Mouse (Mus musculus) forebrain, embryonic 13.5 days (tissue): ENCODE results near the gene Hs1bp3. TPM values are rescaled to one million over a fixed set of nuclear protein-coding genes. Genes with fewer than 3 reads are reported as not detected.

Experiments
- ATAC-seq: fragments of 200-750 bp; cut with Nextera tagmentation; 2 replicates; pipeline ENCODE4 v1.8.0; 2017
- H3K27ac ChIP-seq: fragments of 300-500 bp; sonication (generic); 2 replicates; pipeline ENCODE4 v1.5.1; 2015; ENCODE audit warnings: inconsistent platforms, mild to moderate bottlenecking, moderate library complexity
- H3K27me3 ChIP-seq: fragments of 300-500 bp; sonication (generic); 2 replicates; pipeline ENCODE4 v1.6.1; 2015; ENCODE audit warnings: mild to moderate bottlenecking, inconsistent platforms
- H3K36me3 ChIP-seq: fragments of 300-500 bp; sonication (generic); 2 replicates; pipeline ENCODE4 v1.6.1; 2015; ENCODE audit warnings: mild to moderate bottlenecking, inconsistent platforms; ENCODE audit not compliant: poor library complexity, severe bottlenecking
- H3K4me1 ChIP-seq: fragments of 300-500 bp; sonication (generic); 2 replicates; pipeline ENCODE4 v1.6.1; 2015; ENCODE audit warnings: inconsistent platforms
- H3K4me2 ChIP-seq: fragments of 300-500 bp; sonication (generic); 2 replicates; pipeline ENCODE4 v1.6.1; 2015; ENCODE audit warnings: inconsistent platforms, mild to moderate bottlenecking, moderate library complexity
- H3K4me3 ChIP-seq: fragments of 300-500 bp; sonication (generic); 2 replicates; pipeline ENCODE4 v1.5.1; 2015; ENCODE audit warnings: mild to moderate bottlenecking, inconsistent platforms
- H3K9ac ChIP-seq: fragments of 300-500 bp; sonication (generic); 2 replicates; pipeline ENCODE4 v1.6.1; 2015; ENCODE audit warnings: mild to moderate bottlenecking, inconsistent platforms
- H3K9me3 ChIP-seq: fragments of 300-500 bp; sonication (generic); replicated peaks from 2 replicates; pipeline ENCODE4 v1.6.1; 2016; ENCODE audit warnings: inconsistent platforms
- WGBS: fragments of 180-500 bp; shearing (Covaris S2); methylation state at CpG from one replicate; pipeline ENCODE4 v1.1.7; 2015; 5-methylcytosine and 5-hydroxymethylcytosine counted together
- polyA plus RNA-seq: library from polyadenylated mRNA; unstranded; fragments of >200 nt; fragmentation: Nextera tagmentation; extraction: Ambion mirVana; gene quantifications from 2 replicates; pipeline ENCODE4 v1.2.1, GENCODE M21; 2015

The Hs1bp3 gene
- polyA plus RNA-seq, 1 experiment from 2014 or later, result 8.9 TPM

DNA sequence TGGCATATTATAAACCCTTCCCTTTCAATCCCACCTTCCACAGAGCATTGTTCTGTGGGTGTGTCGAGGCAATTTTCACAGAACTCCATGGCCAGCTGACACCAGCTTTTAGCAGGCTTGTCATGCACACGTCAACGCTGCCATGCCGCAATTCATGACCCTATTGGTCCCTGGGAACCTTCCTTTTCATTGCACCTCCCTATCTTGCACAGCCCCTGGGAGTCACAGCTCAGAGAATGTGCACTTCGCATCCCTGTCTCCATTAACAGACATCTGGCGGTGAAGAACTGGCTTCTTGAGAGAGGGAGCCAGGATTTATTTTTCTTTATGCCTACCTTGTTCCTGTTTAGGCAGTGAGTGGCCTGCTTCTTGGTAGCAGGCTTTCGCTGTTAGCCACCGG lies 25.7 kb downstream of the Hs1bp3 start:
- 63% methylated on average over 8 of the region's 8 CpGs for WGBS
- peak; percentile 14; the same call in 1 of the 2 replicates for ATAC-seq
- Histone ChIP-seq H3K27me3 (no peaks in the 10 kb centered on the region), H3K9me3 (no peaks in the 10 kb centered on the region), H3K4me3 (no peak overlapping the region), H3K9ac (no peak overlapping the region), H3K4me1 (peaks cover 24% of the 10 kb centered on the region), H3K4me2 (no peak overlapping the region), H3K36me3 (peaks cover 41% of the 10 kb centered on the region), H3K27ac (no peak overlapping the region)

DNA sequence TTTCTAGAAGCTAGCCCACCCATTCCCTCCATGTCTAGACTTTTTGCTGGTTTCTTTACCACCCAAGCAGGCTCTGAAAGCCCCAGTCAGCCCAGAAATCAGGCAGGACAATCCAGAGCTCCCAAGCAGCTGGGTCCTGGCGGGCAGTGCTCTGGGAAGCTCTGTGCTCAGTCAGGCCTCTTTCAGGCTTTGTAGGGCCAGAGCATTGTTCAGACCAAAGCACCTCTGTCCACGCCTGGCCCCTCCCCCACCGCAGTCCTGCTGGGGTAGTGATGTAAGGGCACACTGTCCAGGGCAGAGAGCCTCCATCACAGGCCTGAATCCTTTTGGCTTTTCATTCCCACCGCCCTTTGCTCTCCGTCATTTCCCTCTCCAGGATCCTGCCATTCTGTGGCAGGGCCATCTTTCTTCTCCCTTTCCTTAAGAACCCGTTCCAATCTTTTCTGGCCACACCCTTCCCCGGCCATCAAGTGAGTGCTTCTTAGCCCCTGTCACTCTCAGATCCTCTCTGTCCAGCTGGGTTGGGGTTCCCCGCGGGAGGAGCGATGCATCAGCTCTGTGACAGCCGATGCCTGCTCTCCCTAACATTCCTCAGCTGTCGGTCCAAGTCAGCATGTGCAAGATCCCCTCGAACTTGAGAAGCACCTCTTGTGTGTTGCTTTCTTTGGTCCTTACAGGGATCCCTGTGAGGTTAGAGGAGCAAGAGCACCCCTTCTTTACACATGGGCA lies 26.5 kb downstream of the Hs1bp3 start:
- WGBS, result 24% methylated on average over 13 of the region's 13 CpGs
- ATAC-seq, result no peak

DNA sequence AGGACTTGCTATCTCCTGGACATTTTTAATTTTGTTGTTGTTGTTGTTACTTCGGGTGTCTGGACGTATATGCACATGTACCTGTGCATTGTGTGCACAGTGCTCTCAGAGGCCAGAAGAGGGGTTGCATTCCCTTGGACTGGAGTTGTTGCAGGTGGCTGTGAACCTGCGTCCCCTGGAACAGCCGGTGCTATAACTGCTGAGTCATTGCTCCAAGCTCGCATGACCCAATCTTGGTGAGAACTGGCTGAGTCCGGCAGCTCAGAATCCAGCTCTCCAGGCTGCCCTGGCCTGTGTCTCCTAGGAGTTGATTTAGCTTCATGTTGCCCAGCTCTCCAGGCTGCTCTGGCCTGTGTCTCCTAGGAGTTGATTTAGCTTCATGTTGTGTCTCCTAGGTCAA lies 27.8 kb downstream of the Hs1bp3 start:
- Histone ChIP-seq H3K9me3 (no peaks in the 10 kb centered on the region), H3K9ac (no peak overlapping the region), H3K36me3 (peaks cover 35% of the 10 kb centered on the region), H3K4me2 (no peak overlapping the region), H3K27me3 (no peaks in the 10 kb centered on the region), H3K4me1 (peaks cover 24% of the 10 kb centered on the region), H3K27ac (no peak overlapping the region), H3K4me3 (no peak overlapping the region)
- no peak; the same call in 1 of the 2 replicates for ATAC-seq
- WGBS, result 97% methylated on average over 6 of the region's 6 CpGs

More for the DNA sequence above, 26.5 kb downstream of the Hs1bp3 start:
- H3K27me3 ChIP-seq, result no peaks in the 10 kb centered on the region
- no peaks in the 10 kb centered on the region for H3K9me3 ChIP-seq
- H3K27ac ChIP-seq, result no peak overlapping the region
- no peak overlapping the region for H3K4me3 ChIP-seq
- H3K4me1 ChIP-seq, result peaks cover 24% of the 10 kb centered on the region
- no peak overlapping the region for H3K4me2 ChIP-seq
- peaks cover 41% of the 10 kb centered on the region for H3K36me3 ChIP-seq
- no peak overlapping the region for H3K9ac ChIP-seq

DNA sequence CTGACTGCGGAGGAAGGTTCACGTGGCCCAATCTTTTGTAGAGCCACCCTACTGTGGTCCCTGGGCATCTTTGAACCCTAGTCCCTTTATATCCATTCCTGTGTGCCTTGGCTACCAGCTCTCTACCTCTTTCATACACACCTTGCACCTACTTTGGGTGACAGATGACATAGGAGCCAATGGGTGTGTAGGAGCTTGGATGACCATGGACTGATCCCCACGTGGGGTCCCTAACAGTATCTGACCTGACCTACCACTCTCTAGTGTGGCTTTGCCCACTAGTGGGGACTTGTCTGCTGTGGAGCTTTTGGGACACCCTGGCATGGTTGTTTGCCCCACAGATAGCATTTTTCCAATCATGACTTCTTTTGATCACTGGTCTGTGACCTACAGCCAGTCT lies 30.1 kb downstream of the Hs1bp3 start:
- no peak overlapping the region for H3K27ac ChIP-seq
- no peaks in the 10 kb centered on the region for H3K9me3 ChIP-seq
- ATAC-seq, result no peak
- no peak overlapping the region for H3K4me2 ChIP-seq
- peaks cover 15% of the 10 kb centered on the region for H3K36me3 ChIP-seq
- no peak overlapping the region for H3K9ac ChIP-seq
- H3K27me3 ChIP-seq, result no peaks in the 10 kb centered on the region
- no peak overlapping the region for H3K4me3 ChIP-seq
- 98% methylated on average over 3 of the region's 3 CpGs for WGBS
- H3K4me1 ChIP-seq, result peaks cover 21% of the 10 kb centered on the region

DNA sequence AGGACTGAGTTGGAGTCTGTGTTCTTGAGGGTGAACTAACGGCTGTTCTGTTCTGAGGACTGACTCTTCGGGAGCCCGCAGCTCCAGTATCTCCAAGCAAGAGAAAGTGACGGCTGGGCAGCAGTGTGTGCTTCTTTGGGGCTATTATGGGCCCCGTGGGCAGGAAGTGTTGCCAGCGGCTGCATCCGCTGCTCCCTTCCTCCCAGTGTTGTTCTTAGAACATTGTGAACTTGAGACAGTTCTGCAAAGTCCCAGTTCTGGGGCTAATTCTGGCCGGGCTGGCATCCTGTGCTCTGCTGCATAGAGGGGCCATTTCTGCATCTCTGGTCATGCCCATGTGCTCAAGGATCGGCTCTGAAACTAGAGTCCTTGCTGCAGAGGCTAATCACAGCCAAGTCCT lies 31.7 kb downstream of the Hs1bp3 start:
- peaks cover 13% of the 10 kb centered on the region for H3K4me1 ChIP-seq
- ATAC-seq, result no peak
- H3K27me3 ChIP-seq, result no peaks in the 10 kb centered on the region
- H3K9me3 ChIP-seq, result no peaks in the 10 kb centered on the region
- 79% methylated on average over 9 of the region's 9 CpGs for WGBS
- no peak overlapping the region for H3K27ac ChIP-seq
- H3K9ac ChIP-seq, result no peak overlapping the region
- H3K36me3 ChIP-seq, result peaks cover 11% of the 10 kb centered on the region
- H3K4me2 ChIP-seq, result no peak overlapping the region
- H3K4me3 ChIP-seq, result no peak overlapping the region

DNA sequence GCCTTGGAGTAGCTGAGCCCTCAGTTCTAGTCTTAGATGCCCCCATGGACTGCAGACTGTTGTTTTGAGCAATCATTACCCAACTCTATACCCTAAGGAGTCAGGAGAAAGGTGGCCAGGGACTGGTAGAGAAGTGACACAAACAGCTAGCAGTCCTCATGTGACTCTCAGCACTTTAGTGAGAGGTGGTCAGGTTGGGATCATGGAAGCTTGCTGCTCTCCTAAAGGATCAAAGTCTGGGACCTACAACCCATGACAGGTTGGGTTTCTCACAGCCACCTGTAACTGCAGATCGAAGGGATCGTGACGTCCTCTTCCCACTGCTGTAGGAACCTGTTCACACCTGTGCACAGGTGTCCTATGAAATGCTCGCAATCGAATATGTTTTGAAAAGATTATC lies 32.3 kb downstream of the Hs1bp3 start:
- no peak for ATAC-seq
- Histone ChIP-seq H3K9ac (no peak overlapping the region), H3K36me3 (peaks cover 11% of the 10 kb centered on the region), H3K27me3 (no peaks in the 10 kb centered on the region), H3K9me3 (no peaks in the 10 kb centered on the region), H3K4me3 (no peak overlapping the region), H3K4me1 (peaks cover 7% of the 10 kb centered on the region; the same call in 1 of the 2 replicates), H3K27ac (no peak overlapping the region), H3K4me2 (no peak overlapping the region)
- WGBS, result 97% methylated on average over 5 of the region's 5 CpGs

DNA sequence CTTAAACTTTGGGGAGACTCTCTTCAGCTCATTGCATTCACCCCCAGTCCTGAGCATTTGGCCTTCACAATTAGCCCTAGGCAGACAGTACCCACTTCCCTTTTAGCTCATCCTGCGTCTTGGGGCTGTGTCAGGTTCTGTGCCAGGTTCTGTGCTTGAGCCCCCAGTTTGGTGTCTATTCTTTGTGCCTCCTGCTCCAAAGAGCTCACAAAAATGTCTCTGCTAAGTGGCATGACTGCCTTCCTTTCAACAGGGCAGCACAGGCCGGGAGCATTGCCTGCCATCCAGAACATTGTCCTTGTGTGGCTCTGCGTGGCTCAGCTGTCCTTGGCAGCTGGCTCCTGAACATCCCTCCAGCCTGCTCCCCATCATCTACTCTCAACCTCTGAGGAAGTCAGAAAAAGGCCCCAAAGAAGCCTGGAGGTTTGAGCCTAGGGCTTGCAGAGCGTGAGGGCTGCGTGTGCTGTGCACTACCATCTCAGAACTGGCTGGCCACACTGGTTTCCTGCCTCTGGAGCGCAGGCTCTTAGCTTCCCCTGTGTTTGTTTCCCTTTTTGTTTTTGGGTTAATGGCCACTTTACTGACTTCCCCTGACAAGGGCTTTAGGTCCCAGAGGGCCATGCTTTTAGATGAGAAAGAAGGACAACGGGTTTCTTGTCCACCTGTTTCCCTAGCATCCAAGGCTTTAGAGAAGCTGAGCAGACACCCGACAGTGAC lies 34.7 kb downstream of the Hs1bp3 start:
- ATAC-seq, result no peak
- no peak overlapping the region for H3K4me3 ChIP-seq
- no peaks in the 10 kb centered on the region for H3K27me3 ChIP-seq
- no peaks in the 10 kb centered on the region for H3K36me3 ChIP-seq
- H3K9me3 ChIP-seq, result no peaks in the 10 kb centered on the region
- H3K4me1 ChIP-seq, result peaks cover 7% of the 10 kb centered on the region; the same call in 1 of the 2 replicates
- 92% methylated on average over 8 of the region's 8 CpGs for WGBS
- H3K4me2 ChIP-seq, result no peak overlapping the region
- H3K27ac ChIP-seq, result no peak overlapping the region
- no peak overlapping the region for H3K9ac ChIP-seq

DNA sequence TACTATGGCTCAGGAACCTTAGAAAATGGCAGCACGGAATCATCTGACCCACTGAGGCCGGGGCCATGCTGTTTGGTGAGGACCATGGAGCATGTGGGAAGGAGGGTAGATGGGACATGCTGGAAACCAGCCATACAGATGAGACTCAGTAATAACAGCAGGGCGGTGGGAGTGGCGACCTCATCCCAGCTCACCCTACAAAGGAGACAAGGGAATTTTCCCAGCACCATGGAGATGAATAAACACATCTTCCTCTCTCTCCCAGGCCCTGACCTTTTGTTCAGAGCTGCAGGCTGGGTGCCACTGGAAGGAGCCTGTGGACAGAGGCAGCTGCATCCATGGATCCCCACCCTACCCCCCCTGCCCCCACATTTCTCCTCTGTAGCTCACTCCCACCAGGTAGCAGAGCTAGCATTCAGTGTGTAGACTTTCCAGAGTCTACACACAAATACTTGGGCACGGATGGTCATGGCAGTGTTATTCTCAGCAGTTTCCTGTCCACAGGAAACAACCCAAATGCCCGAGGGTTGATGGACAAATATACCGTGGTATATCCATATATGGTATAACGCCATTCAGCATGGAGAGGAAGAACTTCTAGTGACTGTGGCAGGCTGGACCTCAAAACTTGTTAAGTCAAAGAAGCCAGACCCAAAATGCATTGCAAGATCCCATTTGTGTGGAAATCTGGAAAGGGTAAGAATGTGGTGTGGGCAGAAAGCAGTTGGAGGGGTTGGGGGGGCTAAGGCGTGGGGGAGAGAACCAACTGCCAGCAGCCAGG lies 35.7 kb downstream of the Hs1bp3 start:
- no peaks in the 10 kb centered on the region for H3K9me3 ChIP-seq
- H3K27ac ChIP-seq, result no peak overlapping the region; the same call in 1 of the 2 replicates
- no peak overlapping the region for H3K9ac ChIP-seq
- H3K4me3 ChIP-seq, result no peak overlapping the region
- 78% methylated on average over 9 of the region's 9 CpGs for WGBS
- peaks cover 7% of the 10 kb centered on the region; the same call in 1 of the 2 replicates for H3K4me1 ChIP-seq
- H3K36me3 ChIP-seq, result no peaks in the 10 kb centered on the region
- no peak for ATAC-seq
- no peak overlapping the region for H3K4me2 ChIP-seq
- no peaks in the 10 kb centered on the region for H3K27me3 ChIP-seq

DNA sequence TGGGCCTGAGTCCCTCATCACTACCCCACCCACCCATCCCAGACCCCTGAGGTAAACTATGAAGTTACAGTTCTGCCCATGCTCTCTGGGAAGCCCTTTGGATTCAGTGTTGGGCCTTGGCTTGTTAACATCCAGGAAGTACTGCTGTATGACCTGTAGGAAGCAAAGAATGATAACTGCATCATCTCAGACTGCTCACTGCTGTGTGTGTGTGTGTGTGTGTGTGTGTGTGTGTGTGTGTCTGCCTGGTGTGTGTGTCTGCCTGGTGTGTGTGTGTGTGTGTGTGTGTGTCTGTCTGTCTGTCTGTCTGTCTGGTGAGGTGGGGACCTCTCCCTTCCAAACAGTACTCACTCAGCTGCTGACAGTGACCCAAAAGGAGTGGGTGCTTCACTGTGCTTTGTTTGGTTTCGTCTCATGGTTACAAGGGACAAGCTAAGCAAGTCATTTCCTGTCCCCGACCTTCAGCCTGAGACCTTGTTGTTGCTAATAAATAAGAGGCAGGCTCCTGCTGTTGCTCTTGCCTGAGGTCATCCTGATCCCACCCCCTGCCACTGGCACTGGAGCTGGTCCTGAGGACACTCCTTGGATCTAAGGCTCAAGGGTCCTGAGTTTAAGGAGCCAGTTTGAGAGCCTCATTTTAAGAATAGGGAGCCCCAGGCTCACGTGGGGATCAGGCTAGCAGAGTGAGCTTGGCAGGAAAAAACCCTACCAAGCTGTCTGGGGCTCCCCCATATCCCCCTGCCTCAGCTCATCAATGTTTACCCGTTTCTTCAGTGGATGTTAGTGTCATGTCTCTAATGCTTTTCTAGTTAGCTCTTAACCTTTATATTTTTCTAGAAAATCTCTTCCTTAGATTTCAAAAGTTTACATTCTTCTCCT lies 38.0 kb downstream of the Hs1bp3 start:
- H3K27me3 ChIP-seq, result no peaks in the 10 kb centered on the region
- no peak overlapping the region for H3K27ac ChIP-seq
- WGBS, result 54% methylated on average over 4 of the region's 4 CpGs
- ATAC-seq, result no peak
- no peak overlapping the region for H3K4me3 ChIP-seq
- no peak overlapping the region for H3K4me2 ChIP-seq
- H3K4me1 ChIP-seq, result peaks cover 7% of the 10 kb centered on the region; the same call in 1 of the 2 replicates
- H3K9me3 ChIP-seq, result no peaks in the 10 kb centered on the region
- no peaks in the 10 kb centered on the region for H3K36me3 ChIP-seq
- no peak overlapping the region for H3K9ac ChIP-seq

DNA sequence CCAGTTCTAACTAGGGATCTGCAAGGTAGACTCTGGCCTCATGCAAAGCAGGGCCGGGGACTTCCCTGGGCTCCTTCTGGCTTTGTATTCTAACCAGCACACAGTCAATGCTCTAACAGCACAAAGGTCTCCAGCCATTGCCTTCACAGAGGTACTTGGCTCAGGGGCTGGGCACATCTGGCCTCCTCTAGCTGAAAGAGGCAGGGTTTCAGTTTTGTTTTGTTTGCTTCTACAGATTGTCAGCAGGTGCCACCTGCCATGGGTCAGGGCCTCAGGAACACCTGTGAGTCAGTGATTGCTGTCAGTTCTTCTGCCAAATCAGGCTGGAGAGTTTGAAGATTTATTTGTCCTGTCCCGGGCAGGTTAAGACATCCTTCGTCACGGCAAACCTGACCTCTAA lies 39.8 kb downstream of the Hs1bp3 start:
- WGBS, result 81% methylated on average over 4 of the region's 4 CpGs
- H3K9me3 ChIP-seq, result no peaks in the 10 kb centered on the region
- no peak for ATAC-seq

DNA sequence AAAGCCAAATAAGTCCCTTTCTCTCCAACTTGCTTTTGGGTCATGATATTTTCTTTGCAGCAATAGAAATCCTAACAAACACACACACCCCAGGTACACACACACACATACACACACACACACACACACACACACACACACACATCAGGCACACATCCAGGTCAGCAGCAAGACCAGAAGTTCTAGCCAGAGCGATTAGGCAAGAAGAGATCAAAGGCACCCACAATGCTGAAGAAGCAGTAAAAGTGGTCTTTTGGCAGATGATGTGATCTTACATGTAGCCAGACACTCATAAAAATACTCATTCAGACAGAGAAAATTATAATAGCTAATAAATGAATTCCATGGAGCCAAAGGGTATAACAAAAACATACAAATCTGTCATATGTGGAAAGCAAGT lies 41.0 kb downstream of the Hs1bp3 start:
- H3K9ac ChIP-seq, result no peak overlapping the region
- H3K36me3 ChIP-seq, result no peaks in the 10 kb centered on the region
- no peak overlapping the region for H3K4me3 ChIP-seq
- no peaks in the 10 kb centered on the region for H3K9me3 ChIP-seq
- H3K27ac ChIP-seq, result no peak overlapping the region
- ATAC-seq, result no peak
- 90% methylated on average over 1 of the region's 1 CpGs for WGBS
- H3K27me3 ChIP-seq, result no peaks in the 10 kb centered on the region
- peaks cover 7% of the 10 kb centered on the region; the same call in 1 of the 2 replicates for H3K4me1 ChIP-seq
- H3K4me2 ChIP-seq, result no peak overlapping the region

More for the DNA sequence above, 39.8 kb downstream of the Hs1bp3 start:
- H3K9ac ChIP-seq, result no peak overlapping the region
- peaks cover 7% of the 10 kb centered on the region; the same call in 1 of the 2 replicates for H3K4me1 ChIP-seq
- H3K27ac ChIP-seq, result no peak overlapping the region
- no peaks in the 10 kb centered on the region for H3K27me3 ChIP-seq
- no peak overlapping the region for H3K4me3 ChIP-seq
- no peaks in the 10 kb centered on the region for H3K36me3 ChIP-seq
- H3K4me2 ChIP-seq, result no peak overlapping the region
